33 mouse cellular contexts compared by ENCODE assay signal in genomic region chr15:98921510-98921909, GRCm38 (mm10). TPM values are rescaled to one million over a fixed set of nuclear protein-coding genes. Genes with fewer than 3 reads are reported as not detected.
DNase-seq lines count a peak whose midpoint lies in the region; ATAC-seq and TF ChIP-seq lines count a peak whose summit lies in the region.
"Had no signal": no experiment of that assay in that cellular context is flagged by ENCODE, and none has a peak within 500 bp of the region (broad histone marks: within the 10 kb centered on the region; RNA-seq: fewer than 3 reads in every experiment).

No protein-coding gene starts in this region.

- no peak overlapping the region for H3K4me3 ChIP-seq in intestine, embryonic 16.5 days (ENCODE audit: low read length)
- H3K4me3 ChIP-seq in intestine, embryonic 15.5 days (replicated peaks), result no peak overlapping the region
- no peak overlapping the region for H3K4me3 ChIP-seq in small intestine, adult 2 months (ENCODE audit: low read depth, low read length)
- H3K4me3 ChIP-seq: embryonic facial prominence, embryonic 13.5 days; embryonic facial prominence, embryonic 15.5 days; erythroblast, embryonic 14.5 days; forebrain, embryonic 10.5 days; forebrain, embryonic 12.5 days had no signal

- H3K9me3 ChIP-seq in intestine, embryonic 16.5 days (ENCODE audit: control insufficient read depth, low read length), result 0 out of 2 replicates have a peak, but pooled peaks cover 5% of the 10 kb centered on the region
- no peaks in the 10 kb centered on the region for H3K9me3 ChIP-seq in intestine, embryonic 15.5 days
- H3K9me3 ChIP-seq: embryonic facial prominence, embryonic 13.5 days; embryonic facial prominence, embryonic 15.5 days; forebrain, embryonic 10.5 days; forebrain, embryonic 12.5 days had no signal

- peak; percentile 46 for DNase-seq in testis, postnatal 14 days (ENCODE audit: low spot score)
- no peak for DNase-seq in testis, postnatal 10 days (ENCODE audit: low spot score)
- peak; percentile 61 for DNase-seq in ZHBTc4 (ENCODE audit: low read depth, low spot score)
- DNase-seq in kidney, adult 8-10 months, result no peak
- no peak for DNase-seq in gastrocnemius, postnatal 14 days
- DNase-seq: adrenal gland, adult 2 months; adrenal gland, postnatal 10 days; adrenal gland, postnatal 25 days; B cell, adult 2 months; cerebellum, adult 11 months; cerebellum, adult 18-20 months; cerebellum, adult 8-10 months; cerebellum, adult 9-11 months; cerebellum, postnatal 14 days; cerebellum, postnatal 36 days; embryo, embryonic 11 days; forebrain, postnatal 0 days had no signal

- intact Hi-C loops in gastrocnemius, postnatal 14 days (cut with DNase I; ENCODE audit: low total_unique reads), result no loop called here

- no peak overlapping the region for H3K9ac ChIP-seq in intestine, embryonic 16.5 days (ENCODE audit: low read depth, low read length)
- no peak overlapping the region for H3K9ac ChIP-seq in intestine, embryonic 15.5 days
- H3K9ac ChIP-seq: embryonic facial prominence, embryonic 13.5 days; embryonic facial prominence, embryonic 15.5 days; forebrain, embryonic 12.5 days; forebrain, postnatal 0 days had no signal

- TF ChIP-seq CTCF in small intestine, adult 2 months (IDR thresholded peaks at IDR 0.05; ENCODE audit: extremely low read depth, insufficient read length, insufficient replicate concordance, low read depth, low read length), result no peak

- H3K4me1 ChIP-seq in intestine, embryonic 16.5 days (ENCODE audit: control insufficient read depth, insufficient read depth, low read length), result peaks cover 13% of the 10 kb centered on the region
- H3K4me1 ChIP-seq in intestine, embryonic 15.5 days (replicated peaks), result peaks cover 2% of the 10 kb centered on the region
- peaks cover 11% of the 10 kb centered on the region; the same call in 1 of the 2 replicates for H3K4me1 ChIP-seq in small intestine, adult 2 months (ENCODE audit: control insufficient read depth, insufficient read depth, insufficient read length, low read length)

- ATAC-seq in intestine, embryonic 16.5 days, result no peak
- ATAC-seq in intestine, embryonic 15.5 days, result no peak
- ATAC-seq: CD4-positive, CD25-positive, alpha-beta regulatory T cell, adult 4 months; forebrain, embryonic 14.5 days; forebrain, postnatal 0 days had no signal

- no peaks in the 10 kb centered on the region for H3K27me3 ChIP-seq in intestine, embryonic 16.5 days (replicated peaks; ENCODE audit: control insufficient read depth, insufficient read depth, low read length)
- no peaks in the 10 kb centered on the region for H3K27me3 ChIP-seq in intestine, embryonic 15.5 days (replicated peaks)
- H3K27me3 ChIP-seq in small intestine, adult 2 months (ENCODE audit: control insufficient read depth, insufficient read depth, low read length), result no peaks in the 10 kb centered on the region
- H3K27me3 ChIP-seq: CH12.LX; embryonic facial prominence, embryonic 13.5 days; embryonic facial prominence, embryonic 15.5 days; forebrain, embryonic 12.5 days had no signal

- WGBS in intestine, embryonic 16.5 days, result 94% methylated on average over 5 of the region's 5 CpGs
- 91% methylated on average over 5 of the region's 5 CpGs for WGBS in intestine, embryonic 15.5 days
- WGBS in small intestine, adult 2 months, result 93% methylated on average over 5 of the region's 5 CpGs

- no peaks in the 10 kb centered on the region for H3K36me3 ChIP-seq in intestine, embryonic 16.5 days (ENCODE audit: control insufficient read depth, insufficient read depth, low read length)
- no peaks in the 10 kb centered on the region for H3K36me3 ChIP-seq in intestine, embryonic 15.5 days
- H3K36me3 ChIP-seq in small intestine, adult 2 months (ENCODE audit: control insufficient read depth, insufficient read depth, low read length), result no peaks in the 10 kb centered on the region
- H3K36me3 ChIP-seq: embryonic facial prominence, embryonic 13.5 days; embryonic facial prominence, embryonic 15.5 days had no signal

- H3K4me2 ChIP-seq in intestine, embryonic 16.5 days (ENCODE audit: low read depth, low read length), result no peak overlapping the region
- no peak overlapping the region for H3K4me2 ChIP-seq in intestine, embryonic 15.5 days (replicated peaks)
- H3K4me2 ChIP-seq: embryonic facial prominence, embryonic 13.5 days; embryonic facial prominence, embryonic 15.5 days; forebrain, embryonic 12.5 days had no signal

- peak overlapping the region; percentile 93 for H3K27ac ChIP-seq in intestine, embryonic 16.5 days (ENCODE audit: low read length)
- no peak overlapping the region for H3K27ac ChIP-seq in intestine, embryonic 15.5 days
- H3K27ac ChIP-seq in small intestine, adult 2 months (ENCODE audit: insufficient read depth, low read depth, low read length), result peak overlapping the region; percentile 83; the same call in 1 of the 2 replicates
- H3K27ac ChIP-seq: embryonic facial prominence, embryonic 13.5 days; embryonic facial prominence, embryonic 15.5 days; forebrain, embryonic 10.5 days; forebrain, embryonic 12.5 days had no signal

- TF ChIP-seq POLR2A in small intestine, adult 2 months (IDR thresholded peaks at IDR 0.05; ENCODE audit: low read depth, low read length), result no peak

RNA-seq across cellular contexts. Expression of gene Lmbr1l, which starts 3.5 kb away (rescaled TPM):
- polyA plus RNA-seq in intestine, embryonic 16.5 days (2015; fragmentation: Nextera tagmentation; extraction: Ambion mirVana), result 20.4 and 23.6 TPM in 2 replicates
- 18.6 and 19.0 TPM in 2 replicates for polyA plus RNA-seq in intestine, embryonic 15.5 days (2015; fragmentation: Nextera tagmentation; extraction: Ambion mirVana)
- polyA plus RNA-seq in small intestine, adult 2 months (2012; rRNA removed), result 183 and 395 TPM in 2 replicates
- 10 to 100 TPM in 1 of 2 experiments, 1 to 10 TPM in 1; 4.4 to 11.3 TPM for total RNA-seq in gastrocnemius, postnatal 14 days (2021)

RNA-seq across cellular contexts. Expression of gene Tuba1b, which starts 12.9 kb away (rescaled TPM):
- 1,159 and 1,322 TPM in 2 replicates for polyA plus RNA-seq in intestine, embryonic 16.5 days (2015; fragmentation: Nextera tagmentation; extraction: Ambion mirVana)
- polyA plus RNA-seq in intestine, embryonic 15.5 days (2015; fragmentation: Nextera tagmentation; extraction: Ambion mirVana), result 1,296 and 1,330 TPM in 2 replicates
- polyA plus RNA-seq in small intestine, adult 2 months (2012; rRNA removed), result 455 and 523 TPM in 2 replicates
- total RNA-seq in gastrocnemius, postnatal 14 days (2021), result 10 to 100 TPM; 64.0 to 93.6 TPM

RNA-seq across cellular contexts. Expression of gene Dhh, which starts 23.2 kb away (rescaled TPM):
- 0.83 and 1.6 TPM in 2 replicates for polyA plus RNA-seq in intestine, embryonic 16.5 days (2015; fragmentation: Nextera tagmentation; extraction: Ambion mirVana)
- 0.96 and 1.1 TPM in 2 replicates for polyA plus RNA-seq in intestine, embryonic 15.5 days (2015; fragmentation: Nextera tagmentation; extraction: Ambion mirVana)
- 0.33 and 0.55 TPM in 2 replicates for polyA plus RNA-seq in small intestine, adult 2 months (2012; rRNA removed)
- 1 to 10 TPM in 1 of 2 experiments, under 1 TPM in 1; 0.97 to 4.1 TPM for total RNA-seq in gastrocnemius, postnatal 14 days (2021)
- total RNA-seq: CH12.LX; common myeloid progenitor, adult 5-6 weeks had no signal
- polyA plus RNA-seq: CD4-positive, CD25-positive, alpha-beta regulatory T cell, adult 4 months; erythroblast, embryonic 14.5 days had no signal

RNA-seq across cellular contexts. Expression of gene Rhebl1, which starts 27.2 kb away (rescaled TPM):
- polyA plus RNA-seq in intestine, embryonic 16.5 days (2015; fragmentation: Nextera tagmentation; extraction: Ambion mirVana), result 11.3 and 12.3 TPM in 2 replicates
- polyA plus RNA-seq in intestine, embryonic 15.5 days (2015; fragmentation: Nextera tagmentation; extraction: Ambion mirVana), result 10.8 and 12.5 TPM in 2 replicates
- 5.3 and 24.1 TPM in 2 replicates for polyA plus RNA-seq in small intestine, adult 2 months (2012; rRNA removed)
- total RNA-seq in gastrocnemius, postnatal 14 days (2021), result 1 to 10 TPM; 1.1 to 2.0 TPM

RNA-seq across cellular contexts. Expression of gene Gm49450, which starts 31.8 kb away (rescaled TPM):
- not detected in 2 replicates for polyA plus RNA-seq in intestine, embryonic 16.5 days (2015; fragmentation: Nextera tagmentation; extraction: Ambion mirVana)
- polyA plus RNA-seq in intestine, embryonic 15.5 days (2015; fragmentation: Nextera tagmentation; extraction: Ambion mirVana), result not detected in 2 replicates
- 1.2 and 23.9 TPM in 2 replicates for polyA plus RNA-seq in small intestine, adult 2 months (2012; rRNA removed)
- not detected for total RNA-seq in gastrocnemius, postnatal 14 days (2021)
- total RNA-seq: adrenal gland, postnatal 10 days; adrenal gland, postnatal 25 days; adrenal gland, postnatal 4 days; ES-E14; MEL had no signal
- polyA plus RNA-seq: CD4-positive, CD25-positive, alpha-beta regulatory T cell, adult 4 months; embryonic facial prominence, embryonic 11.5 days; embryonic facial prominence, embryonic 13.5 days; embryonic facial prominence, embryonic 15.5 days; erythroblast, embryonic 14.5 days; forebrain, embryonic 10.5 days; forebrain, embryonic 12.5 days; forebrain, embryonic 14.5 days; forebrain, postnatal 0 days had no signal

Comparison
In these comparisons a context has a peak if more than half of its experiments do, and no peak if none do; other contexts are left out.
1. DNase-seq: peak in testis, postnatal 14 days (single experiment) and ZHBTc4 (single experiment); none in testis, postnatal 10 days (single experiment), kidney, adult 8-10 months (0 of 2) and gastrocnemius, postnatal 14 days (single experiment).